Mouse (Mus musculus): Measurements from ENCODE around the gene Slc6a16. TPM values are rescaled to one million over a fixed set of nuclear protein-coding genes. Genes with fewer than 3 reads are reported as not detected.

The Slc6a16 gene
- polyA plus RNA-seq, 1 experiment from 2014 or later = 0.09 TPM

DNA sequence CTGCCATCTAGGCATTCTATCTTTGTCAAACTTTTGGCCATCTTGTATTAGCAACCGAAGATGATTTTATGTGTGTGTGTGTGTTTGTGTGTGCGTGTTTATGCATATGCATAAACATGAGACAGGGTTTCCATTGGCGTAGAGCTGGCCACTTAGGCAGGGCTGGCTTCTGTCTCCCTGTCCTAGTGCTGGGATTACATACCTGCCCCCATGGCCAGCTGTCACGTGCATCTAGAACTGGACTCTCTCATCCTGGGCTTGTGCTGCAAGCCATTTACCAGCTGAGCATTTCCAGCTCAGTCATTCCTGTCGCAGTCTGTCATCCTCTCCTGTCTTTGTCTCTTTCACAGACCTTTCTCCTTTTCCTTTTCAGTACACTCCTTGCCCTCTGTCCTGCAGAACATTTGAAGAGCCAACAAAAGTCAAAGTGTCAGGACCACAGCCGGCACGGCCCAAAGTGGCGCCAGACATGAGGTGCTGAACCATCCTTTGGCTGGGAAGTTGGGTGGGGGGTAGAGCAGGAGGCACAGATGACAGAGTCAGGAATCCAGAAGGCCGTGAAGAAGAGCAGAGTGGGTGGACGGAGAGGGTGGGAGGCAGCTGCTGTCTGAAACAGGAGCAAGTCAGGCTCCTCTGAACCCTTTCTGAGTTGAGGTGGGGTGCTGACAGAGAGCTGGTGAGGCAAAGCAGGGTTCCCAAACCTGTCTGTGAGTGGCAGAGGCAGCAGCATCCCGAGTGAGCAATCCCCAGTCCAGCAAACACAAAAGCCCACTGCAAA is 16.4 kb downstream of the Slc6a16 start:
- H3K4me2 ChIP-seq (ENCODE audit: low read length) = no peak overlapping the region
- ATAC-seq (no peak), DNase-seq (ENCODE audit: low spot score) (no peak)
- H3K27me3 ChIP-seq (replicated peaks; ENCODE audit: control insufficient read depth, insufficient read depth, low read length) = no peaks in the 10 kb centered on the region
- H3K4me3 ChIP-seq (ENCODE audit: low read depth, low read length) = no peak overlapping the region
- no peak overlapping the region for H3K9ac ChIP-seq (ENCODE audit: low read length)
- H3K27ac ChIP-seq (ENCODE audit: low read depth, low read length) = no peak overlapping the region
- 69% methylated on average over 11 of the region's 11 CpGs for WGBS
- no peaks in the 10 kb centered on the region for H3K4me1 ChIP-seq (ENCODE audit: control insufficient read depth, insufficient read depth, low read length)
- no peaks in the 10 kb centered on the region for H3K9me3 ChIP-seq (replicated peaks; ENCODE audit: control insufficient read depth, low read length)
- no peaks in the 10 kb centered on the region for H3K36me3 ChIP-seq (ENCODE audit: control insufficient read depth, insufficient read depth, low read length)

GRCm38 (mm10) chr7:45259281-45259680 is 18.4 kb downstream of the Slc6a16 start:
- no peak for DNase-seq (ENCODE audit: low spot score)
- no peaks in the 10 kb centered on the region for H3K36me3 ChIP-seq (ENCODE audit: control insufficient read depth, insufficient read depth, low read length)
- no peak for ATAC-seq
- H3K27ac ChIP-seq (ENCODE audit: low read depth, low read length) = no peak overlapping the region
- H3K9me3 ChIP-seq (replicated peaks; ENCODE audit: control insufficient read depth, low read length) = no peaks in the 10 kb centered on the region
- H3K27me3 ChIP-seq (replicated peaks; ENCODE audit: control insufficient read depth, insufficient read depth, low read length) = no peaks in the 10 kb centered on the region
- no peaks in the 10 kb centered on the region for H3K4me1 ChIP-seq (ENCODE audit: control insufficient read depth, insufficient read depth, low read length)
- no peak overlapping the region for H3K4me3 ChIP-seq (ENCODE audit: low read depth, low read length)
- WGBS = 85% methylated on average over 8 of the region's 8 CpGs
- no peak overlapping the region for H3K9ac ChIP-seq (ENCODE audit: low read length)
- no peak overlapping the region for H3K4me2 ChIP-seq (ENCODE audit: low read length)

GRCm38 (mm10) chr7:45262266-45262665 is 21.4 kb downstream of the Slc6a16 start:
- 59% methylated on average over 7 of the region's 7 CpGs for WGBS
- Histone ChIP-seq H3K4me2 (ENCODE audit: low read length) (no peak overlapping the region), H3K27ac (ENCODE audit: low read depth, low read length) (no peak overlapping the region), H3K9ac (ENCODE audit: low read length) (no peak overlapping the region), H3K4me3 (ENCODE audit: low read depth, low read length) (no peak overlapping the region), H3K27me3 (replicated peaks; ENCODE audit: control insufficient read depth, insufficient read depth, low read length) (no peaks in the 10 kb centered on the region), H3K4me1 (ENCODE audit: control insufficient read depth, insufficient read depth, low read length) (no peaks in the 10 kb centered on the region), H3K36me3 (ENCODE audit: control insufficient read depth, insufficient read depth, low read length) (no peaks in the 10 kb centered on the region), H3K9me3 (replicated peaks; ENCODE audit: control insufficient read depth, low read length) (no peaks in the 10 kb centered on the region)
- DNase-seq (ENCODE audit: low spot score) (peak; percentile 55), ATAC-seq (no peak)

DNA sequence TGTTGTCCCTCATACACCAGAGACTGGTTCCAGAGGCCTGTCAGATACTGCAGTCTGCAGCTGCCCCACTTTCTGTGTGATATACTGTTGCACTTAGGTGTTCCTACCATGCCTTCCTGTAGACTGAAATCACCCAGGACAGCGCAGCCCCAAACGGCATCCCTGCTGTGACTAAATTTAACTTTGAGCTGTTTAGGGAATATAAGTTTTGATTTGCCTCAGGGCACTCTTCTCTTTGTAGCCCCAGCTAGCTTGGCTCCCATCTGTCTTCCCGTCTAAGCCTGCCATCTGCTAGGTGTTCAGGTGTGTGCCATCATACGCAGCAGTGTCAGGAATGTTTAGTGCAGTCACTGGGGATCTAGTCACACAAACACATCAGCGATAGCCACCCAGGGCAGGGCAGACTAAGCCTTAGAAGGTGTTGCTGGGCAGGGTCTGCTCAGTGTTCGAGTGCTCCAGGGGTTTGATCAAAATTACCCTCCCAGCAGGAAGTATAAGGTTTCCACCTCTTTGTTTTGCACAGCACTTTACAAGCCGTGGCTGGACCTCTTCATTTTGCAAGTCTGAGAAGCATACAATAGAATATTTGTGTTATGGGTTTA is 22.2 kb downstream of the Slc6a16 start:
- no peak overlapping the region for H3K9ac ChIP-seq (ENCODE audit: low read length)
- DNase-seq (ENCODE audit: low spot score) (no peak), ATAC-seq (no peak)
- H3K27ac ChIP-seq (ENCODE audit: low read depth, low read length) = no peak overlapping the region
- H3K4me3 ChIP-seq (ENCODE audit: low read depth, low read length) = no peak overlapping the region
- no peaks in the 10 kb centered on the region; the same call in 1 of the 2 replicates for H3K27me3 ChIP-seq (replicated peaks; ENCODE audit: control insufficient read depth, insufficient read depth, low read length)
- 68% methylated on average over 7 of the region's 7 CpGs for WGBS
- H3K9me3 ChIP-seq (replicated peaks; ENCODE audit: control insufficient read depth, low read length) = no peaks in the 10 kb centered on the region
- H3K4me1 ChIP-seq (ENCODE audit: control insufficient read depth, insufficient read depth, low read length) = no peaks in the 10 kb centered on the region
- H3K4me2 ChIP-seq (ENCODE audit: low read length) = no peak overlapping the region
- H3K36me3 ChIP-seq (ENCODE audit: control insufficient read depth, insufficient read depth, low read length) = no peaks in the 10 kb centered on the region

DNA sequence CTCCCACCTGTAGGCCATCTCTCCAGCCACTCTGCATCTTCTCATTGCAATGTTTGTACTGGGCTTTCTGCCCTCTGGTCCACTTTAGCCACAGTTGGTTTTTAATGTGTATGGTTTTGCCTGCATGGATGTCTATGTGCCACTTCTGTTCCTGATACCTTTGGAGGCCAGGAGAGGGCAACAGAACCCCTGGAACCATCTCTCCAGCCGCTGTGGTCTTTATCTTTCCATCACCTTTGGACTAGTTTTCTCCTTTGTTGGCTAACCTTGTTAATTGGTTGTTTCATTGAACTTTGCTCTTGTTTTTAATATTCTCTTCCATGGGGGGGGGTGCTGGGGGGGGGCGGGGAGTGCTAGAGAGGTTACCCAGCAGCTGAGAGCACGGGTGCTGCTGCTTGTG is 23.5 kb downstream of the Slc6a16 start:
- H3K9ac ChIP-seq (ENCODE audit: low read length) = no peak overlapping the region
- no peaks in the 10 kb centered on the region for H3K4me1 ChIP-seq (ENCODE audit: control insufficient read depth, insufficient read depth, low read length)
- H3K4me3 ChIP-seq (ENCODE audit: low read depth, low read length) = no peak overlapping the region
- no peak for DNase-seq (ENCODE audit: low spot score)
- H3K27me3 ChIP-seq (replicated peaks; ENCODE audit: control insufficient read depth, insufficient read depth, low read length) = no peaks in the 10 kb centered on the region; the same call in 1 of the 2 replicates
- H3K4me2 ChIP-seq (ENCODE audit: low read length) = no peak overlapping the region
- ATAC-seq = no peak
- no peaks in the 10 kb centered on the region for H3K9me3 ChIP-seq (replicated peaks; ENCODE audit: control insufficient read depth, low read length)
- no peaks in the 10 kb centered on the region for H3K36me3 ChIP-seq (ENCODE audit: control insufficient read depth, insufficient read depth, low read length)
- 76% methylated on average over 3 of the region's 3 CpGs for WGBS
- no peak overlapping the region for H3K27ac ChIP-seq (ENCODE audit: low read depth, low read length)

DNA sequence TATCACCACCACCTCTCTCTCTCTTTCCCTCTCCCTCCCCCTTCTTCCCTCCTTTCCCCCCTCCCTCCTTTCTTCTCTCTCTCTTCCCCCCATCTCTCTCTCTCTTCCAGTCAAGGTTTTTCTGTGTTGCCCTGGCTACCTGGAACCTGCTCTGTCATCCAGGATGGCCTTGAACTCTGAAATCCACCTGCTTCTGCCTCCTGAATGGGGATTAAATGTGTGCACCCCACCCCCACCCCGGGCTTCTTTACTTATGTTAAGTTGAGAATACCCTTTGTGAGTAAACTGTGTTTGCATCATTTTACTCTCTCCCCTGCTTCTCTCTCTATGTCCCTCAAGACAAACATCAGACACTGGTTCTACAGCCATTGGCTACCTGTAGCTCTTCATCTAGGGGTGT is 24.6 kb downstream of the Slc6a16 start:
- no peak overlapping the region for H3K4me3 ChIP-seq (ENCODE audit: low read depth, low read length)
- H3K4me1 ChIP-seq (ENCODE audit: control insufficient read depth, insufficient read depth, low read length) = no peaks in the 10 kb centered on the region
- ATAC-seq (no peak), DNase-seq (ENCODE audit: low spot score) (no peak)
- H3K9ac ChIP-seq (ENCODE audit: low read length) = no peak overlapping the region
- H3K27me3 ChIP-seq (replicated peaks; ENCODE audit: control insufficient read depth, insufficient read depth, low read length) = no peaks in the 10 kb centered on the region; the same call in 1 of the 2 replicates
- no peak overlapping the region for H3K27ac ChIP-seq (ENCODE audit: low read depth, low read length)
- H3K36me3 ChIP-seq (ENCODE audit: control insufficient read depth, insufficient read depth, low read length) = no peaks in the 10 kb centered on the region
- H3K9me3 ChIP-seq (replicated peaks; ENCODE audit: control insufficient read depth, low read length) = no peaks in the 10 kb centered on the region
- no peak overlapping the region for H3K4me2 ChIP-seq (ENCODE audit: low read length)
- 90% methylated on average over 1 of the region's 1 CpGs for WGBS

DNA sequence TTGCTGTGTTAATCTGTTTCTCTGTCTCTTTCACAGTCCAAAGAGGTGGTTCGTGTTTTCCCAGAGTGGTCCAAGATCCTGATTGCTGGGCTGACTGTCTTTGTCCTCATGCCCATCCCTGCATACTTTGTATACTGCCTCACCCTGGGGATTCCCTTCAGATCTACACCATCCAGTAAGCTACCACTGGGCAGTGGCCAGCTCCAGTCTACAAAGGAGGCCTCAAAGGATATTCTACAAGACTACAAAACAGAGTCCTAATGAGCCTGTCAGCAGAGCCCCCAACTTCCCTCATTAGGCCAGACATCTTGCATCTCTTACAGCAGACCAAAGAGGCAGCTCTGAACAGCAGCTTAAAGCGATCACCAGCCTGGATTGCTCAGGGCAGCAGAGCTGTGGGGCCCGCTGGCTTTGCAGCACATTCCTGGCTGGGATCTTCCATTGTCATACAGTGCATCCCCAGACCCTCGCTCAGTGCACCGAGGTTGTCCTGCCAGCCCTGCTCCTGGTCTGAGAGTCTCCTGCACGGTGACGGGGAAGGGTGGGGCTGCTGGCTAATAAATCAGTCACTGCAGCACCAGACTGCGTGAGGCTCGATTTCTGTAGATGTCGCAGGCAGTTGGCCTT is 32.0 kb downstream of the Slc6a16 start:
- ATAC-seq = peak; percentile 63
- H3K27ac ChIP-seq (ENCODE audit: low read depth, low read length) = peak overlapping the region; percentile 63; the same call in 1 of the 2 replicates
- H3K4me1 ChIP-seq (ENCODE audit: control insufficient read depth, insufficient read depth, low read length) = no peaks in the 10 kb centered on the region; the same call in 1 of the 2 replicates

GRCm38 (mm10) chr7:45273672-45274071 is 32.8 kb downstream of the Slc6a16 start:
- WGBS = 87% methylated on average over 8 of the region's 8 CpGs
- Histone ChIP-seq H3K36me3 (ENCODE audit: control insufficient read depth, insufficient read depth, low read length) (no peaks in the 10 kb centered on the region), H3K4me1 (ENCODE audit: control insufficient read depth, insufficient read depth, low read length) (no peaks in the 10 kb centered on the region; the same call in 1 of the 2 replicates), H3K27ac (ENCODE audit: low read depth, low read length) (peak overlapping the region; percentile 63; the same call in 1 of the 2 replicates), H3K9ac (ENCODE audit: low read length) (no peak overlapping the region), H3K9me3 (replicated peaks; ENCODE audit: control insufficient read depth, low read length) (no peaks in the 10 kb centered on the region), H3K27me3 (replicated peaks; ENCODE audit: control insufficient read depth, insufficient read depth, low read length) (0 out of 2 replicates have a peak, but pooled peaks cover 2% of the 10 kb centered on the region), H3K4me2 (ENCODE audit: low read length) (no peak overlapping the region), H3K4me3 (ENCODE audit: low read depth, low read length) (no peak overlapping the region)
- DNase-seq (ENCODE audit: low spot score) = no peak
- ATAC-seq = no peak

More for the DNA sequence above, 32.0 kb downstream of the Slc6a16 start:
- Histone ChIP-seq H3K9ac (ENCODE audit: low read length) (no peak overlapping the region), H3K36me3 (ENCODE audit: control insufficient read depth, insufficient read depth, low read length) (no peaks in the 10 kb centered on the region), H3K9me3 (replicated peaks; ENCODE audit: control insufficient read depth, low read length) (no peaks in the 10 kb centered on the region), H3K4me2 (ENCODE audit: low read length) (no peak overlapping the region), H3K27me3 (replicated peaks; ENCODE audit: control insufficient read depth, insufficient read depth, low read length) (0 out of 2 replicates have a peak, but pooled peaks cover 2% of the 10 kb centered on the region), H3K4me3 (ENCODE audit: low read depth, low read length) (no peak overlapping the region)
- WGBS = 31% methylated on average over 10 of the region's 10 CpGs
- peak; percentile 59 for DNase-seq (ENCODE audit: low spot score)
